Mouse (Mus musculus) midbrain, embryonic 11.5 days (tissue): Measurements from ENCODE around the gene Sh3bp5. TPM values are rescaled to one million over a fixed set of nuclear protein-coding genes. Genes with fewer than 3 reads are reported as not detected.

Experiments
- ATAC-seq: fragments of 200-750 bp; cut with Nextera tagmentation; 2 replicates; pipeline ENCODE4 v1.8.0; 2017; ENCODE audit warnings: moderate TSS enrichment, moderate library complexity; ENCODE audit not compliant: low FRiP score
- DNase-seq: peaks from one replicate; pipeline ENCODE4 v3.0.0; 2015; ENCODE audit warnings: low spot score; ENCODE audit errors: missing footprints
- H3K27ac ChIP-seq: fragments of 300-500 bp; sonication (generic); 2 replicates; pipeline ENCODE4 v1.5.1; 2014; ENCODE audit warnings: low read depth, low read length
- H3K27me3 ChIP-seq: fragments of 300-500 bp; sonication (generic); 2 replicates; pipeline ENCODE4 v1.6.1; 2014; ENCODE audit warnings: mild to moderate bottlenecking, low read length, moderate library complexity, mixed read lengths; ENCODE audit not compliant: control insufficient read depth, insufficient read depth
- H3K36me3 ChIP-seq: fragments of 300-500 bp; sonication (generic); 2 replicates; pipeline ENCODE4 v1.6.1; 2014; ENCODE audit warnings: mild to moderate bottlenecking, low read length, moderate library complexity, mixed read lengths; ENCODE audit not compliant: control insufficient read depth, insufficient read depth
- H3K4me1 ChIP-seq: fragments of 300-500 bp; sonication (generic); 2 replicates; pipeline ENCODE4 v1.6.1; 2014; ENCODE audit warnings: low read length; ENCODE audit not compliant: control insufficient read depth, insufficient read depth
- H3K4me2 ChIP-seq: fragments of 300-500 bp; sonication (generic); 2 replicates; pipeline ENCODE4 v1.6.1; 2014; ENCODE audit warnings: mild to moderate bottlenecking, moderate library complexity
- H3K4me3 ChIP-seq: fragments of 300-500 bp; sonication (generic); 2 replicates; pipeline ENCODE4 v1.5.1; 2014; ENCODE audit warnings: low read depth, low read length
- H3K9ac ChIP-seq: fragments of 300-500 bp; sonication (generic); 2 replicates; pipeline ENCODE4 v1.6.1; 2014; ENCODE audit warnings: low read length
- H3K9me3 ChIP-seq: fragments of 300-500 bp; sonication (generic); 2 replicates; pipeline ENCODE4 v1.6.1; 2016; ENCODE audit warnings: low read length; ENCODE audit not compliant: control insufficient read depth
- WGBS: fragments of 180-500 bp; shearing (Covaris S2); extraction: QIAGEN DNeasy Blood & Tissue Kit; methylation state at CpG from one replicate; pipeline ENCODE4 v1.1.7; 2014; 5-methylcytosine and 5-hydroxymethylcytosine counted together
- polyA plus RNA-seq: library from polyadenylated mRNA; unstranded; fragments of >200 nt; fragmentation: Nextera tagmentation; extraction: Ambion mirVana; gene quantifications from 2 replicates; pipeline ENCODE4 v1.2.1, GENCODE M21; 2014

The Sh3bp5 gene
- polyA plus RNA-seq, 1 experiment from 2014 or later = 15.3 TPM

DNA sequence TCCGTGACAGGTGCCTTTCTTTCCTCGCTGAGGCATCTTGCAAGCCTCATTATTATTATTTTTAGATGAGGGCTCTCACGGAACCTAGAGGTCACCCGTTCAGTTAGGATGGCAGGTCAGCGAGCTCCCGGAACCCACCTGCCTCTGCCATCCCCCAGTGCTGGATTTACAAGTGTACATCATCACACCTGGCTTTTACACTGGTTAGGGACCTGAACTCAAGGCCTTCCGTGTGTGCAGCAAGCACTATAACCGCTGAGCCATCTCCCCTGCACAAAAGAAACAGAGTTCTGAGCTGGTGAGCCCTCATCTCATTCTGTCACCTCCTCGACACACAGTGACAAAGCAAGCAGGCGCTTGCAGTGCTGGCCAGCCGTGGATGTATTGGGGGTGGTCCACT, 114.7 kb downstream of the Sh3bp5 start:
- H3K4me2 ChIP-seq = no peak overlapping the region
- ATAC-seq (no peak), DNase-seq (no peak)
- no peaks in the 10 kb centered on the region for H3K9me3 ChIP-seq
- 88% methylated on average over 11 of the region's 11 CpGs for WGBS
- H3K36me3 ChIP-seq = no peaks in the 10 kb centered on the region
- H3K27ac ChIP-seq = no peak overlapping the region
- H3K4me3 ChIP-seq = no peak overlapping the region
- no peak overlapping the region for H3K9ac ChIP-seq
- no peaks in the 10 kb centered on the region for H3K27me3 ChIP-seq
- H3K4me1 ChIP-seq = no peaks in the 10 kb centered on the region

DNA sequence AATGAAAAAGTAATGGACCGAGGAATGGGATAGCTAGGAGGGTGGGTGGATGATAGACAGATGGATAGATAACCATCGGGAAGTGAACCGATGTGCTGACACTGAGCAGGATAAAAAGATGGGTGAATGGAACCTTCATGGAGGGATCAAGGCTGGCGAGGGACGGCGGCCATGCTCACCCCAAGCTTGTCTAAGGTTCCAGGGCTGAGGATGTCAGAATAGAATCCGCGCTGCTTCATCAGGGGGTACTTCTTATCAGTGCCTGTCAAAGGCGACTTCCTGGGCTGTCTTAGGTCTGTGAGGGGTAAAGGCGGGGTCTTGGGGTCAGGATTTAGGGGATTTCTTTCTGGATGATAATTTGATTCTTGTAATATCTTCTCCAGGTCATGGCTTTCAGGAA, 116.3 kb downstream of the Sh3bp5 start:
- no peaks in the 10 kb centered on the region for H3K9me3 ChIP-seq
- no peak for DNase-seq
- H3K4me3 ChIP-seq = no peak overlapping the region
- no peak overlapping the region for H3K27ac ChIP-seq
- no peak for ATAC-seq
- no peaks in the 10 kb centered on the region for H3K36me3 ChIP-seq
- H3K4me1 ChIP-seq = no peaks in the 10 kb centered on the region
- no peak overlapping the region for H3K4me2 ChIP-seq
- no peak overlapping the region for H3K9ac ChIP-seq
- H3K27me3 ChIP-seq = no peaks in the 10 kb centered on the region
- 85% methylated on average over 10 of the region's 10 CpGs for WGBS

DNA sequence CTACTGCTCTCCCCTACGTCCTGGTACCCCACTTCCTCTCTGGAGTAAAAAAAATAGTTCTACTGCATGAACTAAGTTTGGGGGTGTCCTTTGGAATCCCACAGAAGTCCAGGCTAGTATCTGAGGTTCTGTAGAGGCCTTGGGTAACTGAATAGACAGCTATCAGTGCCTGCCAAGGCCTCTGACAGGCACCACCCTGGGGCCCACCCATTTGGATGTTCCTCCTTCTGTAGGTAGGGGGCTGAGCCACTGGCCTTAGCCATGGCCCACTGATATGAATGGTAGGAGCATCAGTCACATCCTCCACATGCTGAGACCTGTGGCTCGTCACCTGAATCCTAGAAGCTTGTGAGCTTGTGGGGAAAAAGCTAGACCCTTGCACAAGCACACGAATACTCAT, 118.1 kb downstream of the Sh3bp5 start:
- ATAC-seq = no peak
- H3K9ac ChIP-seq = no peak overlapping the region
- H3K27me3 ChIP-seq = no peaks in the 10 kb centered on the region
- 79% methylated on average over 3 of the region's 3 CpGs for WGBS
- H3K4me1 ChIP-seq = no peaks in the 10 kb centered on the region
- no peaks in the 10 kb centered on the region for H3K9me3 ChIP-seq
- no peak overlapping the region for H3K27ac ChIP-seq
- no peak overlapping the region for H3K4me3 ChIP-seq
- no peak for DNase-seq
- no peak overlapping the region for H3K4me2 ChIP-seq
- no peaks in the 10 kb centered on the region for H3K36me3 ChIP-seq

DNA sequence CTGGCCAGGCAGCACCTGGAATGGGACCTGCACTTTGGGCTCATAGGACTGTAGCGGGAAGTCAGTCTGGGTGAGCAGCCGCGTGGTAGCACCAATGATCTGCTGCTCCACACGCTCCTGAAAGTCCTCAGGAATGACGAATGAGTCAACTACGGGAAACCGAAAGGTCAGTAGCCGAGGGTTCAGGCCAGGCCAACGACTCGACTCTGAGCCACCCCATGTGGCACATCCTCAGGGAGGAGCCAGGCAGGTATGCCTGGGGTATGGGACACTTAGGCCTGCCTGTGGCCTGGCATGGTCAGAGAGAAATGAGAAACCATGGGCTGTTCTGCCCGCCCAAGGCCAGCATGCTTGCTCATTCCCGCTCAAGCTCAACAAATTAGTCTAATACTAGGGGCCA, 119.3 kb downstream of the Sh3bp5 start:
- Histone ChIP-seq H3K4me3 (no peak overlapping the region), H3K9ac (no peak overlapping the region), H3K27me3 (no peaks in the 10 kb centered on the region), H3K27ac (no peak overlapping the region), H3K4me2 (no peak overlapping the region), H3K36me3 (no peaks in the 10 kb centered on the region), H3K9me3 (no peaks in the 10 kb centered on the region), H3K4me1 (no peaks in the 10 kb centered on the region)
- no peak for ATAC-seq
- 91% methylated on average over 12 of the region's 12 CpGs for WGBS
- no peak for DNase-seq

DNA sequence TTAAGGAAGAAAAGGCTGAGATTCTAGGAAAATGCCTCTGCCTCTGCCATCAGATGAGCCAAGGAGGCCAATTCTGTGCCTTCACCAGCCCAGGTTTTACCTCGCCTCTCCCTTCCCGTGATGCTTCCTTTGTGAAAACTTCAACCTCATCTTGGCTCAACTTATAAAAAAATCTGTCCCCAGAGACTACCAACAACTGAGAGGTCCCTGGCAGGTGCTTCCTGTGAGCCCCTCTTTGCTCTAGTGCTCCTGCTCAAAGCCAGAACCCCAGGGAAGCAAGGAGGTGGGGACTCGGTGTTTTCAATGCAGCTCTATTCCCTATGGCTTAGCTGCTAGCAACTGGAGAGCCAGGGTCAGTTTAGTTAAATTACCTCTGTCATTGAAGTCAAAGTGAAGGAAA, 122.7 kb downstream of the Sh3bp5 start:
- ATAC-seq (no peak), DNase-seq (no peak)
- Histone ChIP-seq H3K4me1 (no peaks in the 10 kb centered on the region), H3K4me2 (no peak overlapping the region), H3K4me3 (no peak overlapping the region), H3K9ac (no peak overlapping the region), H3K36me3 (no peaks in the 10 kb centered on the region), H3K9me3 (no peaks in the 10 kb centered on the region), H3K27me3 (no peaks in the 10 kb centered on the region), H3K27ac (no peak overlapping the region)
- 41% methylated on average over 3 of the region's 3 CpGs for WGBS

Other genes starting within 250 kb of the Sh3bp5 start
- 0.40 and 0.80 TPM in 2 replicates for gene Tnnc1, start 227.8 kb downstream of the Sh3bp5 start, polyA plus RNA-seq
- 243 and 258 TPM in 2 replicates for gene Nisch, start 219.1 kb downstream of the Sh3bp5 start, polyA plus RNA-seq
- 0.19 and 0.37 TPM in 2 replicates for gene Sema3g, start 218.2 kb downstream of the Sh3bp5 start, polyA plus RNA-seq
- 12.5 and 14.3 TPM in 2 replicates for gene Phf7, start 184.8 kb downstream of the Sh3bp5 start, polyA plus RNA-seq
- 95.7 and 95.9 TPM in 2 replicates for gene Bap1, start 184.6 kb downstream of the Sh3bp5 start, polyA plus RNA-seq
- gene Dnah1, start 112.2 kb downstream of the Sh3bp5 start, polyA plus RNA-seq = 8.7 TPM in 2 replicates
- 45.5 and 48.6 TPM in 2 replicates for gene Capn7, start 99.4 kb downstream of the Sh3bp5 start, polyA plus RNA-seq
- gene Eaf1, start 58.3 kb upstream of the Sh3bp5 start, polyA plus RNA-seq = 15.9 and 16.2 TPM in 2 replicates
- 83.4 and 93.2 TPM in 2 replicates for gene Mettl6, start 59.0 kb upstream of the Sh3bp5 start, polyA plus RNA-seq
- gene Colq, start 155.3 kb upstream of the Sh3bp5 start, polyA plus RNA-seq = 0.04 TPM in 1 of 2 replicates, not detected in the other
- gene Gm49387, start 204.8 kb upstream of the Sh3bp5 start, polyA plus RNA-seq = 1.3 TPM in 1 of 2 replicates, not detected in the other
- gene Btd, start 204.9 kb upstream of the Sh3bp5 start, polyA plus RNA-seq = 15.8 and 16.7 TPM in 2 replicates
- 9.6 and 10.9 TPM in 2 replicates for gene Hacl1, start 205.2 kb upstream of the Sh3bp5 start, polyA plus RNA-seq